Mouse (Mus musculus): ENCODE data around the gene Atxn1.

Atxn1 gene

DNA sequence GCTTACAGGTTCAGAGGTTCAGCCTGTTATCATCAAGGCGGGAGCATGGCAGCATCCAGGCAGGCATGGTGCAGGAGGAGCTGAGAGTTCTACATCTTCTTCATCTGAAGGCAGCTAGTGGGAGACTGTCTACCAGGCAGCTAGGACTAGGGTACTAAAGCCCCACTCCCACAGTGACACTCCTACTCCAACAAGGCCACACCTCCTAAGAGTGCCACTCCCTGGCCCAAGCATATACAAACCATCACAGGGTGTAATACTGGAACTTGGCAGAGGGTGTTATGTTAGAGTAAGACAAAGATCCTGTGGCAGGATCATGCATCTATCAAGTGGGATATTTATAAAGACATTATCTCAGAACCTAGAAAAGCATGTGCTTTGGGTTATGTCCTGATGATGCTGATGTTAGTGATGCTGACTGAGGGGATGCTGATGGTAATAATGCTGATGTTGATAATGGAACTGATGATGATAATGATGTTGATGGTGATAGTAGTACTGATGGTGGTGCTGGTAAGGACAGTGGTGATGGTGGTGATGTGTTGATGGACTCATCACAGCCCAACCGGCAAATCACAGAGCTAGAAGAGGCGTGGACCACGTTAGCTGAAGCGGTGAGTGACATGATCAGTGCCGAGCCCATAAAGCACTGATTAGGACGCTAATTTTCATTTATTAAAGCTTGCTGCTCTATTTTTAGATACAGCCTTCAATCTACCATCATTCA, 142.9 kb downstream of the Atxn1 start:
- DNase-seq, result no peak

DNA sequence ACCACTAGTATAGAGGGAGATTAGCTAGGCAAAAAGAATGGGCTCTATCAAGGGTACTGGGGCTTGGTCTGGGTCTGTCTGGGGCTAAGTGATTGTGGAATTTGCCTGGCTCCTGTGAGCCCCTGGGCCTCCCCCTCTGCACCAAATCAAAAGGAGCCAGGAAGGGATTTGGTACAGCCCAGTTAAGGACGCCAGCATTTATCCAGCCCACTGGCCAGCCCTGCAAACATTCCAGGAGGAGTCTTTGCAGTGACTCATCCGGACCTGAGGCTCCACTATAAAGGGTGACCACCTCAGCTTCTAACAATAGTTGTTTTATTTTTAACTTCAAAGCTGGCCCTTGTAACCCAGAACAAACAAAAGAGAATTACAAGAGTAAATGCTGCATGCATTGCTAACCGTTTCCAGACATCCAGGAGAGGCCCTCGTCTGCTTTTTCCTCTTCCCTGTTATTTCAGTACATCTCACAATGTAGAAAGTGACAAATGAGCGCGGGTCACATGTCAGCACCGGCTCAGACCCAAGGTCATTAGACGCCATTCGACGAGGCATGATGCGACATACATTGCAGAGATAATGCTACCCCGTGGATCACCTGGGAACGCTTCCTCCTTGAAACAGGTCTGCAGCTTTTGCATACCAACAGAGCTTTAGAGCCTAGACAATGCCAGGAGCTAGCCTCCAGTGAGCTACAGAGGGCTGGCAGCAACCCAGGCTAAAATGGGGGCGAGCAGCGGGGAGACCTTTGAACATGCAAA, 144.2 kb downstream of the Atxn1 start:
- no peak for DNase-seq

DNA sequence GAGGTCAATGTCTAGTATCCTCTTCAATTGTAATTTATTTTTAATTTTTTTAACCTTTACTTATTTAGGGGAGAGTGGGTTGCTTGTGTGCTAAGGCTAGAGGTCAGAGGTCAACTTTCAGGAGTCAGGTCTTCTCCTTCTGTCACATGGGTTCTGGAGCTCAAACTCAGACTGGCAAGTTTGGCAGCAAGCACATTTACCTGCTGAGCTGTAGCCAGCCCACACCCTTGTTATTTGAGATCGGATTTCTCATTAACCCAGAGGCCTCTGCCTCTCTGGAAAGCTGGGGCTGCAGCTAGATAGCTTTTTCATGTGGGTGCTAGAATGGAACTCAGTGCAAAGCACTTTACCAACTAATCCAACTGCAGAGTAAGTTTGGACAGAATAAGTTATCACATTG, 148.1 kb downstream of the Atxn1 start:
- DNase-seq, result no peak

DNA sequence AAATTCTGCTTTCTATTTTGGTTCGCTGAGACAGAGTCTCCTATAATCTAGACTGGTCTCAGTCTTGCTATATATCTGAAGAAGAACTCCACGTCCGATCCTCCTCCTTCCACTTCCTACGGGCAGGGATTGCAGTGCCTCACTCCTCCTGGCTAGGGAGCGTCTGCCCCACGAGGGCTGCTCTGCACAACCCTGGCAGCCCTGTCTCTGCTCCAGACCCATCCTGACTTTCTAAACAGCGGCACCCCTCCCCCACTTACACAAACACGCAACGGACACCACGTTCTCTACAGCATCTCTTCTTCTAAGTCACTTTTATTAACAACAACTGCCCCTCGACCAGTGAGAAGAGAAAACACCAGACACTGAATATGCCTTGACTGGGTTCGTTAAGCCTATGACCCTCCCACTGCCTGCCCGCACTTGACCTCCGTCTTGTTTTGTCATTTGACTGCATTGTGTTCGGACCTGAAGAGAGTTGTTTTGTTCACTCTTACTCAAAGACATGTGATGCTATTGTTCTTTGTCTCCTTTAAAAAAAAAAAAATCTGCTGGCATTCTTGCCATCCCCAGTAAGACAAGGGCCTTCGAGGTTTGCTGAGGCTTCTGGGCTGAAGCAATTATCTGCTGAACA, 154.9 kb downstream of the Atxn1 start:
- DNase-seq, result no peak

DNA sequence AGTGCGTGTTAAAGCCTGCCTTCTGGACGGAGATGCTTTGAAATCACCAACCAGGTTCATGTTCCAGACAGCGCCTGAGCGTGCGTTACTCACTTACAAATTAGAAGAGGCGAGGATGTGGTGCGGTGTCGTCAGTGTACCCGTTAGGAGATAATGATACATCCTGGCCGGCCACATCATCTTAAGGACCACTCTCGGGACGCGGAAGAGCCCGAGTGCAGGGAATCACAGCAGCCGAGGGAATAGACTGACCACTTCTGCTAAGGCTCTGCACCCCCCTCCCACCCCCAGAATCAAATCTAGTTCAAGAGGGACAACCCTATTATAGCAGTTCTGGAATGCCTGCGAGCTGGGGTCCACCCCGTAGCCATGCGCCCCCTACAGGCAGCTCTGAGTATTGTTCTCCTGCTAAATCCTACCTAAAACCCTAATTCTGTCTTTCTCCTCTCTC, 157.2 kb downstream of the Atxn1 start:
- DNase-seq, result peak; percentile 82

DNA sequence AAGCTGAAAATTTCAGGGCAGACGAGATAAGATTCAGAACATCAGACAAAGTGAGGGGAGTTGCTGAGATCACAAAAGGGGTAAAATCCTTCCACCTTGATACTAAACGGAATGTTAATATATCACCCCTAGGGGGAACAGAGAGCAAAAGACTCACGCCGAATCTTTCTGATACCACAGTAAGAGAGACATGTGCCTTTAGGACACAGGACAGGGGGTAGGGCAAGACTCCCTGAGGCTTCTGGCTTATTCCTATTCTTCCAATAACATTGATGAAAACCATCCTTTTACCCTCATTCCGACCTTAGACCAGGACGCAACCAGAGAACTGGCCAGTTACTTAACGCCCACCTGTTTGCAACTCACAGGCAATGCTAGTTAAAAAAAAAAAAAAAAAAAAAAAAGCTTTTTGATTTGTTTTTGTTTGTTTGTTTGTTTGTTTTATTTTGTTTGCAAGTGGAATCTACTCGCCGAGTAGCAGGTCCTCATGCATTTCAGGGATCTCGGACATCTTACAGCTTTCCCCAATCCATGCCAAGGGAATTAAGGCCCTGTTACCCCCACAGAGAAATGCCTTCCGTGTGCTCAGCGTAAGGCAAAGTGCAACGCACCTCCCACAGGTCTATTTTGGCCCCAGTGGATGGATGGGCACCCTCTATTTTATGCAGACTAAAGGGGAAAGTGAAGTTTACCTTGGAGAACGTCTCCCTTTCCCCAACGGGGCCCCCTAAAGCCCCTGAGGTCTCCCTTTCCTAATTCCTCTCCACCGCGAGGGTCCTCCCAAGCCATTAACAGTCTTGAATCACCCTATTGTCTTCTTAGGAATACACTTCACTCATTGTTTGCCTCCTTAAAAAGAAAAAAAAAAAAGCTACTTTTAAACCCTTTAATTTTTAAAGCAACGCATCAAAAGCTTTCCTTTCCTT, 157.9 kb downstream of the Atxn1 start:
- no peak for DNase-seq

DNA sequence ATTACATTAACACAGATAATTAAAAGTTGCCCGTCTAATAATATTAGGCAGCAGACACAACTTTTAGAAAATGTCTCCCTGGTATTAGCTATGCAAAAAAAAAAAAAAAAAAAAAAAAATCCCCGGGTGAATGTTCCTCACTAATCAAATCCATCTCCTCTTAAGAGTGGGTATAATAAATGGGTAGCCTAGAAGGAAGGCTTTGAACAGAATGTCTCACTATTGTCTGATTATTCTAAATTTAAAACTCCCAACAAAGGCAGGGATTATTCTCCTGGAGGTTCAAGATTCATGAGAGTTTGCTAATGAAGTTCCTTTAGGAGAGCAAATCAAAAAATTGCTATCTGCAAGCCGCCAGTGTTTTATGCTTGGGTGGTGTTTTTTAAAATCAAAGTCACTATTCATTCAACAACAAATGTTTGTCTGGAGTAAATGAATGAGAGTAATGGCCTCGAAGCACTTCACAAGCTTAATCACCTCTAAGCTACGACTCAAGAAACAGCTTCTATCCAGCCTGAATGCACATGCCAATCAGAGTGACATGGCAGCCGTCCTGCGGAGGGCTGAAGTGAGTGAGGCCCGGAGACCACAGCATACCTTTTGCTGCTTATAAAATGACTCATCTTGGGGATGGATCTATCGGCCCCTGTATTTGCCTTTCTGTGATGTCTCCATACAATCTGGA, 158.8 kb downstream of the Atxn1 start:
- DNase-seq, result no peak

DNA sequence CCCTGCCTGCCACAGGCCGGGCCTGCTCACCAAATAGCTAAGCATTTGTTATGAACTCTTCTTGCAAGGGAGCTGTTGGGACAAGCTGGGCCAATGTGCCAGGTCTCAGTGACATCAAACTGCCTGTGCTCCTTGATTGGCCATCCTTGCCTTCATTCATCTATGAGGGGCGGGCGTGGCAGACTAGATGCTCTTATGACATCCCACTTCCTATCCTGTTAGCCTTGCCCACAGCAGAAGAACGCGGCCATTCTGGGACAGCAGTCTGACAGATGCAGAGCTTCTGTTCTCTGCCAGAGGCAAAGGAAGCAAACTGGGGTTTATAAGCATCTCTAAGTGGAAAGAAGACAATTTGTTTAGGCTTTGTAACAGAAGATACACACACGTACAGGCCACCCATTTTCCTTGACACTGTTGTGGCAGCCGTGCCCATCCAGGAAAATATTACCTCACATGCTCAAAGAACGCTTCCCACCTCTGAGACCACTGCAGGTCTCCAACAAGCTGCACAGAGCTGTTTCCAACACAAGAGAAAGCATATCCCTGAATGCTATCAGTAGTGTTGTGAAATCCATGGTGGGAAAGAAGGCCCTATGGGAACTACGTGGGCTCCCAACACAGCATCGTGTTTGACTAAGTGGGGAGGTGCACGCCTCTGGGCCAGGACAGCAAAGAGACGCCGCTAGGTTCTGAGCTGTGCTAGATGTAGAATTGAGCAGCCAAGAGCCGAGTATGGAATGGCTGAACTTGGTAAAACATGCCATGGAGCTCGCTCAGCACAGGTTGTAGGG, 162.0 kb downstream of the Atxn1 start:
- peak; percentile 29 for DNase-seq

DNA sequence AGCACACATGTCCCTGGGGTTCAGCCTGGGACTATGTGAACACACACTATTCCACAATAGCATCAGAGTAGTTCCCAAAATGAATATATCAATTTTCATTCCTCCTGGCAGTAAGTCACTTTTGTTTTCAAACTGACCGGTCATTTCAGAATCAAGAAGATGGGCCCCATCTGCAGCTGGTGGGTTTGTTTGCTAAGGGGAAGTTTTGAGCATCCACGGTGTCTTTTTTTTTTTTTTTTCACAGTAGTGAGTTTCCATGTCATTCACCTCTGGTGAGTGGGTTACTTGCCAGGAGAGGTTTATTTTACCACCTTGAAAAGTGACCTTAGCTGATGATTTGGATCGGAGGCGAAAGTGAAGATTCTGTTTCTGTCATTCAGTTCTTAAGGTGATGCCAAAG, 166.6 kb downstream of the Atxn1 start:
- no peak for DNase-seq

DNA sequence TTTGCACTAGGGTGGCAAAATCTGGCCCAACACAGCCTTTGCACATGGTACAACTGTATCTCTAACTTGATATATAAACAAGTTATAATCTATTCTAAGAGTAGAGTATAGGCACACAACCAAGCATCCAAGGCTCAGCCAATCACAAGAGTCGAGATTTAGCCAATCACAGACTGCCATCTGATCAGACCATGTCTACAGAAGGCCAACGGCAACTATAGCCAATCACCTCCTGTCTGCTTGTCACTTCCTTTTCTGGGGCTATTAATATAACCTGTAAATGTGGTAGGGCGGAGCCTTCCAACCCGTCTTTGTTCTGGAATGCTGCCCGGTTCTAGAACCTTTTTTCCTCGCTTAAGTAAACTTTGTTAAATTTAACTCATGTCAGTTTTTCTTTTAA, 167.1 kb downstream of the Atxn1 start:
- no peak for DNase-seq

DNA sequence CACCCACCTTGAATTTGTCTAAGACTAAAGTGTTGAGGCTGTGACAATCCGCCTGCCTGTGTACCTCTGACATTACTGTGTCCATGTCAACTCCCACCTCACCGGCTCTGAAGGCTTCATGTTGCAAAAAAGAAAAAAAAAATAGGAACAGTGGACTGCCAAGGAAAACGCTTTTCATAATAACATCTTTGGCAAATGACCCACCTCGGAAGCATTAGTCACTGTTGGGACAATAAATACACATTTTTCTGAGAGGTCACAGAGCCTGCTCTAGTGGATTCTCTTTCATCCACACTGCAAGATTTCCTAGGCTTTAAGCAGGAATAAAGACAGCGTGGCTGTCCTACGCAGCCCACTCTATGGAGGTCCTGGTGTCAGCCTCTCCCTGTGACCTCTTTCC, 168.5 kb downstream of the Atxn1 start:
- no peak for DNase-seq

DNA sequence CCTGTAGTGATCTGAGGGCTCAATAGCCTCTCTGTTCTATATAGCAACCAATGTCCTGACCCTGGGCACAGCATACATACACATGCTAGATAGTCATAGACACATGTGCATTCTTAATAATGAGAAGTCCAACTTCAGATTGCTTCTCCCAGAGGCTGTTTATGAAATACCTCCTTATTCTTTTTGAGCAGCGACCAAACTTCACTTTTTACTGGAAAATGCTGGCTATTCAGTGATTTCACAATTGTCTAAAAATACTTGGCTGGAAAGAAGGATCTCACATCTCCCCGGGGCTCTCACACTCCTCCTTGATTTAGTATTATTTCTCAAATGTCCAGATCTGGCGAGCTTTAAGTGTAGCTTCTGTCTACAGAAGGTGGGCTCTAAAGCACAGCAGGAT, 171.0 kb downstream of the Atxn1 start:
- no peak for DNase-seq

DNA sequence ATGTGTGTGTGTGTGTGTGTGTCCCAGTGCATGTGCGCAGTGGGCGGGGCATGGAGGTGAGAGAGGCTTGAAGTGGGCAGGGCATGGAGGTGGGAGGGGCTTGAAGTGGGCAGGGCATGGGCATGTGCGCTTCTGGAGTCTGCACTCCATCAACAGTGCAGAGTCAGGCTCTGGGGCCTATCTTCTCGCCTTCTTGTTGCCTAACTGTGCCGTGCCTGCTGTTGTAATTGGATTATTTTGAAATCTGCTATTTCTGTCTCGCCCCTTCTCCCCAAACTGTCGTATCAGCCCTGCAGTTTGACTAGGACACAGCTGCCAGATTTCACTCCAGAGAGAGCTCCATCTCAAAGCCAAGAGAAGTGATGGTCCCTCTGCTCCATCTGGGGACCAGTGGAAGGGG, 178.4 kb downstream of the Atxn1 start:
- DNase-seq, result no peak

DNA sequence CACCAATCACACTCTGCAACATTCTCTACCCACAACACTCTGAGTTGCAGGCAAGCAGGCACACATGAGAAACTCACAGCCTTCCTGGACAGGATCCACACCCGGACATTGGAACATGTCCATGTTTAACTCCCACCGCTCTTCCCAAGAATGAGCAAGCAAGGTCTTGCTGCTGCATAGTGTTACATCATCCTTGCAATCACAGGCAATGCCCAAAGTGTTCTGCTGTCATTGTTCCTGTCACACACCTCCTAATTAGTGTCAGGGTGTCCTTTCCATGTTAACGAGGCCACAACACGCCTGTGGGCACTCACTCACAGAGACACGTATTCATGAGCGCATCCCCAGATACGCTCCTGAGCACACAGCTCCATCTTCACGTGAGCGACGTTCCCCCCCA, 181.1 kb downstream of the Atxn1 start:
- DNase-seq, result peak; percentile 35

DNA sequence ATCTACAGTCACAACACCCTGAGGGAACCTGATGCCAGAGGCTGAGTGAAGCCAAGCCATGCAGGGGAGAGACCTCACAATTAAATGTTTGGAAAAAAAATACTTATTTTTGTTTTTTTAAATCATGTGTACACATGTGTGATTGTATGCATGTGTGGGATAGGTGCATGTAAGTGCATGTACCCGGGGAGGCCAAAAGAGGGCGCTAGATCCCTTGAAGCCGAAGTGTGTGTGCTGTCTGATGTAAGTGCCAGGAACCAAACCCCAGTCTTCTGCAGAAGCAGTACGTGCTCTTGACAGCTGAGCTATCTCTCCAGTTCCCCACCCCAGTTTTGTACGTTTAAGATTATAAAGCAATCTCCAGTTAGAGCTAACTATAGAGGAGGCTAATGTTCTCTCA, 186.1 kb downstream of the Atxn1 start:
- DNase-seq, result no peak

DNA sequence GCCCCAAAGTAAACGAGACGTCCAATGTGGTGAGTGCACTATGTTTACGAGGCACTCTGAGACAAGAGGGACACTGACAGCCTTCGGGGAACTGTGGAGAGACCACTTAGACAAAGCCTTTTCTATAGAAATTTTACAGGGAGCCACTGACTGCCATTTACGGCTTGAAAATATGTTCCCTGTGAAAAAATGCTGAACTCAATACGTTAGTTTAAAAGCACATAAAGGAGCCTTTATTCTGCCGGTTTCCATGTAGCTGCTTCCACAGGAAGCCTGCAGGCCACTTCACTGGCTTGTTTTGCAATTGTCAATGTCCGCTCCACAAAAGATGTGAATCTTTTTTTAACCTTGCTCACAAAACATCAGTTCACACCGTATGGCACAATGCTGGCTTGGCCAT, 186.6 kb downstream of the Atxn1 start:
- no peak for DNase-seq

DNA sequence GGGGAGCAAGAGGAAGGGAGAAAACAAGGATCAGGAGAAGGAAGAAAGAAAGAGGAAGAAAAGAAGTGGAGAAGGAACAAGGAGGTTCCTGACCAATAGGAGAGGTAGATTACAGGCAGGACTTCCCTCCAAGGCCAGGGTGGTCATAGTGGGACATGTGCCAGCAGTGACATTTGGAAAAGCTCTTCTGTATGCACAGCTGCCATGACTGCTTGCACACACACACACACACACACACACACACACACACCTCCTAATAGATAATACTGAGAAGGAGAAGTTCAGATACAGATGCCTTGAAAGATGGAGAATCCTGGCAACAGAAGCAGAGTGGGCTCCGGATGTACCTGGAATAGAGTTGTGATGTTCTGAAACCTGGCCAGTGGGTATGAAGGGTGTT, 189.3 kb downstream of the Atxn1 start:
- DNase-seq, result no peak

DNA sequence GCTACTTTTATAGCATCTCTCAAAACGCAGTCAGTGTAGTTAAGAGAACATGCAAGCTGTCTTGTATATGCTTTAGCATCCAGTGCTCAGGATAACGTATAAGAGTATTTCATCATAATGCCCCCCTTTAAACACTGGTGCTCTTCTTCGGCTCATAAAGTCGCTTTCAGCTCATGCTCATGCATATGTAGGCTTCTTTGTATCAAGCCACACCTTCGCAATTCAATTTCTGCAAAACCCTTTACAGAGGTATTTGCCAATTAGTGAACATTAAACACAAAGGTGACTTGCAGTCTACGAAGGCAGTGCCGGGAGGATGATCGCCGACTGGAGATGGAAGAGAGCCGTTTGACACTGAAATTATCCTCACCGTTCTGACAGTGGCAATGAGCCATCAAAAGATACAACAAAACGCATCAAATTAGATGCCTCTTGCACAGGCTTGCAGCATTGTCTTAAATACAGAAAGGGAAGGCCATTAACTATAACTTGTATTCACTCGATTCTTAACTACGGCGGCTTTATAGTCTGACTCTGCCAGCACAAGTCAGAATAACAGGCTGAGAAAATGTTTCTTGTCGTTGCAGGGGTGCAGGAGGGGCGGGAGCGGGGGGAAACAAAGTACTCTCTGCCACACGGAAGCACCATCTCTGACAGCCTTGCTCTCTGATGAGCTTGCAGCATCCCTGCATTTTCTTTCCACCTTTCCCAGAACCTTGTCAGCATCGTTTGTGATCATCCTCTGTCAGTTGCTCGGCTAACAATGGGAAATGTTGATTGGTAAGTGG, 191.2 kb downstream of the Atxn1 start:
- no peak for DNase-seq

DNA sequence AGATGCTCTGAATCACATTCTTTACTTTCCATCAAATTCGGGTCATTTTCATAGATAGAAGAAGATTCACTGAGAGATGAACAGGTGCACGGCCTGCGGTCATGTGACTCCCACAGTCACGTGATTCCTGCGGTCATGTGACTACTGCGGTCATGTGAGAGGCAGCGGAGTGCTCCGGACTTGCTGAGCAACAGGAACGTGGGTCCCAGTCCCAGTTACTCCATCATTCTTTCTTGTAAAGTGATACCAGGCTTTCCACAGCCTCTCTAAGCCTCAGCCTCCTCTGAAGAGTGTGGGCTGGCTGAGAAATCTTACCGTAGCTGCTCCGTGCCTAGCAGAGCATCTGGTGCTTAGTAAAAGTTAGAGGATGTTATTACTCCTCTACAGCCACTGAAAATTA, 195.1 kb downstream of the Atxn1 start:
- DNase-seq, result peak; percentile 36

DNA sequence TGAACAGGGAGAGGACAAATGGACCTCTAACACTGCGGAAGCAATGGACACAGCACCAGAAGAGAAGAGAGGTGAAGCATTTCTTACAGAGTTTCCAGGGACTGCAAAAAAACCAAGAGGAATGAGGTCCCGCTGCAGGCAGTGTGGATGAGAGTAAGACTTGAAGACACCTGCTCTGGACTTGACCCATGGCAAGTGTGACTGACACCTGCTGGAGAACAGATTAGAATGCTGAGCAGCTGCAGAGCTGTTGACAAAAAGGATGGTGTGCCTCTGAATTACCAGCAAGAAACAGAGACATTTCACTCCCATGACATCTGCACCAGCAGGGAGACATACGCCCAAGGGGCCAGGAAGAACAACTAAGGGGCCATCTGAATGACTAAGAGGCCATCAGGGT, 196.6 kb downstream of the Atxn1 start:
- no peak for DNase-seq

DNA sequence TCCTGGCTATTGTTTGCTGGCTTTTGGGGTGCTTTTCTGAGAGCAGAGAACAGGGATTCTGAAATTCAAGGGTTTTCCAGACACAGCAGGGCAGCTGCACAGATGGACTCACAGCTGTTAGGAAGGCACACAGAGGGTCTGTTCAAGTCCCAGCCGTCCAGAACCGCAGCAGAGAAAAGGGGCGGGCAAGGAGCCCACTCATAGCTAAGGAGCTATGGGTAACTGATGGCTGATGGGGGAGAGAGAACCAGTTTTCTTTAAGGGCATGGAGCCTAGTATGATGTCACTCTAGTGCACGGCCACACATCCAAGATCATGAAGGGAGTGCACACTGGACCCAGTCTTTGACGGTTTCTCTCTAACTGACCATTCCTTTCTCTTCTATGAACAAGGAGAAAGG, 200.5 kb downstream of the Atxn1 start:
- no peak for DNase-seq

Data from right cerebral cortex, postnatal 14 days (tissue).